Mouse (Mus musculus): ENCODE results near the gene Ahctf1.
"Not testable (repeated sequence)": the region's sequence is repeated elsewhere in the genome, so short reads cannot be mapped to it uniquely, and the experiment has no call there.

Gene Ahctf1

GRCm38 (mm10) chr1:179803513-179804139, at the start of gene Ahctf1:
Gene Ahctf1, minus strand, starts transcription at chr1:179803680.
- in situ Hi-C loops (cut with MboI, MseI) = no loop called here

GRCm38 (mm10) chr1:179847759-179848389, 44.4 kb upstream of the Ahctf1 start:
- in situ Hi-C loops (cut with MboI, MseI) = loop anchor here in 1 of 2 experiments (10.0 kb wide), 1 partner anchor 597 kb away; no protein-coding TSS in a partner anchor

- in situ Hi-C loops (cut with MboI, MseI) = loop anchor here in 1 of 2 experiments (10.0 kb wide), 1 partner anchor 598 kb away; no protein-coding TSS in a partner anchor
These were observed 43.7 kb upstream of the Ahctf1 start for GRCm38 (mm10) chr1:179847173-179847572.

- in situ Hi-C loops (cut with MboI, MseI) = loop anchor here in 1 of 2 experiments (10.0 kb wide), 1 partner anchor 599 kb away; no protein-coding TSS in a partner anchor
These were observed 42.5 kb upstream of the Ahctf1 start for GRCm38 (mm10) chr1:179845832-179846499.

- in situ Hi-C loops (cut with MboI, MseI) = loop anchor here (5.0 to 10.0 kb wide), 2 partner anchors 103 to 600 kb away; no protein-coding TSS in a partner anchor
These were observed 41.4 kb upstream of the Ahctf1 start for GRCm38 (mm10) chr1:179844894-179845293.

- in situ Hi-C loops (cut with MboI, MseI) = loop anchor here (5.0 to 10.0 kb wide), 2 partner anchors 102 to 601 kb away; no protein-coding TSS in a partner anchor
These were observed 40.5 kb upstream of the Ahctf1 start for GRCm38 (mm10) chr1:179843981-179844380.

GRCm38 (mm10) chr1:179842568-179842967, 39.1 kb upstream of the Ahctf1 start:
- in situ Hi-C loops (cut with MboI, MseI) = loop anchor here (5.0 to 10.0 kb wide), 2 partner anchors 100 to 602 kb away; no protein-coding TSS in a partner anchor

GRCm38 (mm10) chr1:179836426-179837404, 33.2 kb upstream of the Ahctf1 start:
- in situ Hi-C loops (cut with MboI, MseI) = loop anchor here in 1 of 2 experiments (10.0 kb wide), 1 partner anchor 1962 kb away; no protein-coding TSS in a partner anchor

- in situ Hi-C loops (cut with MboI, MseI) = loop anchor here in 1 of 2 experiments (10.0 kb wide), 1 partner anchor 1961 kb away; no protein-coding TSS in a partner anchor
These were observed 32.4 kb upstream of the Ahctf1 start for GRCm38 (mm10) chr1:179835753-179836425.

- in situ Hi-C loops (cut with MboI, MseI) = loop anchor here in 1 of 2 experiments (10.0 kb wide), 1 partner anchor 1959 kb away; no protein-coding TSS in a partner anchor
These were observed 30.1 kb upstream of the Ahctf1 start for GRCm38 (mm10) chr1:179833596-179833995.

- in situ Hi-C loops (cut with MboI, MseI) = loop anchor here in 1 of 2 experiments (10.0 kb wide), 1 partner anchor 1958 kb away; no protein-coding TSS in a partner anchor
These were observed 29.3 kb upstream of the Ahctf1 start for GRCm38 (mm10) chr1:179832710-179833240.

- in situ Hi-C loops (cut with MboI, MseI) = no loop called here
These were observed 25.4 kb upstream of the Ahctf1 start for GRCm38 (mm10) chr1:179828900-179829299.

GRCm38 (mm10) chr1:179828051-179828450, 24.6 kb upstream of the Ahctf1 start:
- in situ Hi-C loops (cut with MboI, MseI) = no loop called here

- in situ Hi-C loops (cut with MboI, MseI) = no loop called here
These were observed 21.1 kb upstream of the Ahctf1 start for GRCm38 (mm10) chr1:179824549-179824948.

GRCm38 (mm10) chr1:179818490-179819278, 15.2 kb upstream of the Ahctf1 start:
- in situ Hi-C loops (cut with MboI, MseI) = not testable (repeated sequence)

GRCm38 (mm10) chr1:179814616-179815015, 11.1 kb upstream of the Ahctf1 start:
- in situ Hi-C loops (cut with MboI, MseI) = no loop called here

GRCm38 (mm10) chr1:179813385-179813784, 9.9 kb upstream of the Ahctf1 start:
- in situ Hi-C loops (cut with MboI, MseI) = no loop called here

GRCm38 (mm10) chr1:179808300-179808699, 4.8 kb upstream of the Ahctf1 start:
- in situ Hi-C loops (cut with MboI, MseI) = no loop called here

GRCm38 (mm10) chr1:179807468-179807867, 4.0 kb upstream of the Ahctf1 start:
- in situ Hi-C loops (cut with MboI, MseI) = no loop called here
